Mouse (Mus musculus) limb, embryonic 12.5 days (tissue): ENCODE measurements at regions not wholly inside any gene's neighbourhood (a gene's known extent, or its start where the extent isn't known, plus 50 kb on each side); places are given as distances from the start of the nearest gene placed in this dataset.

ENCODE experiments used
- ATAC-seq: fragments of 200-750 bp; cut with Nextera tagmentation; 2 replicates; pipeline ENCODE4 v1.8.0; 2017; ENCODE audit warnings: low read depth, moderate TSS enrichment; ENCODE audit not compliant: insufficient number of reproducible peaks, insufficient read depth, low FRiP score, low TSS enrichment
- H3K27ac ChIP-seq: fragments of 300-500 bp; sonication (generic); 2 replicates; pipeline ENCODE4 v1.5.1; 2016; ENCODE audit warnings: mild to moderate bottlenecking, moderate library complexity
- H3K27me3 ChIP-seq: fragments of 300-500 bp; sonication (generic); 2 replicates; pipeline ENCODE4 v1.6.1; 2016; ENCODE audit warnings: mild to moderate bottlenecking, moderate library complexity
- H3K36me3 ChIP-seq: fragments of 300-500 bp; sonication (generic); 2 replicates; pipeline ENCODE4 v1.6.1; 2016; ENCODE audit warnings: mild to moderate bottlenecking, moderate library complexity
- H3K4me1 ChIP-seq: fragments of 300-500 bp; sonication (generic); replicated peaks from 2 replicates; pipeline ENCODE4 v1.6.1; 2016
- H3K4me2 ChIP-seq: fragments of 300-500 bp; sonication (generic); 2 replicates; pipeline ENCODE4 v1.6.1; 2016; ENCODE audit warnings: mild to moderate bottlenecking, moderate library complexity
- H3K4me3 ChIP-seq: fragments of 300-500 bp; sonication (generic); replicated peaks from 2 replicates; pipeline ENCODE4 v1.5.1; 2016; ENCODE audit warnings: mild to moderate bottlenecking
- H3K9ac ChIP-seq: fragments of 300-500 bp; sonication (generic); replicated peaks from 2 replicates; pipeline ENCODE4 v1.6.1; 2016; ENCODE audit warnings: mild to moderate bottlenecking, moderate library complexity
- H3K9me3 ChIP-seq: fragments of 300-500 bp; sonication (generic); 2 replicates; pipeline ENCODE4 v1.6.1; 2016; ENCODE audit warnings: mild to moderate bottlenecking, moderate library complexity
- WGBS: fragments of 180-500 bp; shearing (Covaris S2); methylation state at CpG from one replicate; pipeline ENCODE4 v1.1.7; 2016; 5-methylcytosine and 5-hydroxymethylcytosine counted together

DNA sequence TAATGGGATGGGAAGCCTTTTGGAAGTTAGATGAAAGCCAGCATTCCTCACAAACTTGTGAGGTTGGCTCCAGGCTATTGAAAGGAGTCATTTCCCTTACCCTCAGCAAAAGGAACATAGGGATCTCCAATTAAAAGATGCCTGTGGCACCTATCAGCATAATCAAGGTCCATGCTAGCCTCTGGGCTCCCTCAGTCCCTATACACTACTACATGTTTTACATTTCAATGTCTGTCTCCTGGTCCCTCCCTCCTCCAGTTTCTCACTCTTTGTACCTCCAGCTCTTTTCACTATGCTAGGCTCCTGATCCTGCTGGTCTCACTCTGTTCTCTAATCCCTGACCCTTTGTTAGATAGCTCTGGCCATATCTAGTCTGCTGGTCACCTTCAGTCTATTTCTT is 790.6 kb downstream of the Defb40 start:
- Histone ChIP-seq H3K27me3 (no peaks in the 10 kb centered on the region), H3K27ac (no peak overlapping the region), H3K9me3 (no peaks in the 10 kb centered on the region), H3K4me1 (no peaks in the 10 kb centered on the region), H3K36me3 (no peaks in the 10 kb centered on the region), H3K4me2 (no peak overlapping the region), H3K4me3 (no peak overlapping the region), H3K9ac (no peak overlapping the region)
- no peak for ATAC-seq

GRCm38 (mm10) chr8:18175544-18176092 is 802.4 kb downstream of the Defb40 start:
- Histone ChIP-seq H3K4me2 (no peak overlapping the region), H3K27me3 (no peaks in the 10 kb centered on the region), H3K9me3 (no peaks in the 10 kb centered on the region), H3K9ac (no peak overlapping the region), H3K4me3 (no peak overlapping the region), H3K36me3 (no peaks in the 10 kb centered on the region), H3K4me1 (no peaks in the 10 kb centered on the region), H3K27ac (no peak overlapping the region)
- ATAC-seq, result no peak
- 89% methylated on average over 7 of the region's 7 CpGs for WGBS

- H3K9ac ChIP-seq, result no peak overlapping the region
- no peak for ATAC-seq
- 34% methylated on average over 6 of the region's 6 CpGs for WGBS
- H3K27me3 ChIP-seq, result no peaks in the 10 kb centered on the region
- no peak overlapping the region for H3K4me3 ChIP-seq
- H3K27ac ChIP-seq, result no peak overlapping the region
- H3K4me2 ChIP-seq, result no peak overlapping the region
- no peaks in the 10 kb centered on the region for H3K36me3 ChIP-seq
- H3K9me3 ChIP-seq, result no peaks in the 10 kb centered on the region
- no peaks in the 10 kb centered on the region for H3K4me1 ChIP-seq
Observed at GRCm38 (mm10) chr8:18158619-18159018, 819.4 kb downstream of the Defb40 start.

DNA sequence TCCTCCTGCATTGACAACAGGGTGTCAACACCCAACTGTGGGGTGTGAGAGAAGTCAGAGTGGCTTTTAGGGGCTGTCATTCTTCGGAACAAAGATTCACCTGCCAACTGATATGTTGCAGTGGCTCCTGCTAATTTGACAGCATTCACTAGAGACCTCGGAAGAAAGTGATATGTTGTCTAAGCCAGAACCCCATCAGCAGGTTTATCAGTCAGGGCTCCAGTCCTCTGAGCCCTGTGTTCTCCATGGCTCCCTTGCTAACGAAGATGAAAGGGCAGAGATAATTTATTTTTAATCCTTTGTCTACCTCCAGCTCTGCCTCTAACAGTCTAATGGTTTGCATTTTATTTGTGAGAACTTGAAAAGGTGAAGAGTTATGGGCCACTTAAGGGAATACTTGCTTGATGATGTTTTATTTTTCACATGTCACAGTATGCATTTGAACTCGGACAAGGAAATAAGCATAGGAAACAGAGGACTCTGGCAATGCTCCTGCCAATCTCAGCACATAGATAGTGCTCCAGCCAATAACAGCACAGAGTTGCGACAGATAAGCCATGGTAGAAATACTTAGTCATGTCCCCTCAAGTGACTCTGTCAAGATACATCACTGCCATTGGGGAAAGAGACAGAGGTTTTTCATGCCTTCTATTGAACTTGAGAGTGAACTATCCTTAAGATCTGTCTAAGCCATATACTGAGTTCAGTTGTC is 862.6 kb downstream of the Defb40 start:
- ATAC-seq, result no peak
- Histone ChIP-seq H3K27ac (no peak overlapping the region), H3K4me1 (no peaks in the 10 kb centered on the region), H3K4me3 (no peak overlapping the region), H3K36me3 (no peaks in the 10 kb centered on the region), H3K9me3 (no peaks in the 10 kb centered on the region), H3K4me2 (no peak overlapping the region), H3K9ac (no peak overlapping the region), H3K27me3 (no peaks in the 10 kb centered on the region)
- WGBS, result 62% methylated on average over 5 of the region's 5 CpGs

- no peaks in the 10 kb centered on the region for H3K27me3 ChIP-seq
- H3K36me3 ChIP-seq, result no peaks in the 10 kb centered on the region
- H3K4me2 ChIP-seq, result no peak overlapping the region
- no peak overlapping the region for H3K27ac ChIP-seq
- 68% methylated on average over 5 of the region's 5 CpGs for WGBS
- H3K4me3 ChIP-seq, result no peak overlapping the region
- H3K9ac ChIP-seq, result no peak overlapping the region
- H3K4me1 ChIP-seq, result no peaks in the 10 kb centered on the region
- H3K9me3 ChIP-seq, result no peaks in the 10 kb centered on the region
- ATAC-seq, result no peak
Observed at GRCm38 (mm10) chr8:18113262-18113661, 864.8 kb downstream of the Defb40 start.

- ATAC-seq, result no peak
- Histone ChIP-seq H3K4me2 (no peak overlapping the region), H3K9ac (no peak overlapping the region), H3K4me3 (no peak overlapping the region), H3K27ac (no peak overlapping the region), H3K36me3 (no peaks in the 10 kb centered on the region), H3K9me3 (no peaks in the 10 kb centered on the region), H3K4me1 (no peaks in the 10 kb centered on the region), H3K27me3 (no peaks in the 10 kb centered on the region)
- 87% methylated on average over 2 of the region's 2 CpGs for WGBS
Observed at GRCm38 (mm10) chr8:18109480-18109879, 868.6 kb downstream of the Defb40 start.

DNA sequence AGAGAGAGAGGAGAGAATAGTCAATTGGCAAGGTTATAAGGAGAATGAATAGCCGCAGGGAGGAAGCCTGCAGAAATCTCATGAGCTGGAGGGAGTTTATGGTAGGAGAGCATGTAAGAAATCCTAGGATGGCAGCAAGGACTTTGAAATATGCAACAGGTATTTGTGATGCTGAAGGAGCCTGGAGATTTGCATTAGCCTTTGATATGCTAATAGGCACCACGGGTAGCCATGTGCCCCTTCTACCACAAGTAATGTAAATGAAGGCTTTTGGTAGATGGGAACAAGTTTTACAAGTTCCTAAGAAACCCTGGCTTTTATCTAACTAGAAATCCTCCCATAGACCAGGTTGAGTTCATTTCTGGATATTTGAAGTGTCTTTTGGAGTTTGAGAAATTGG is 871.2 kb downstream of the Defb40 start:
- no peaks in the 10 kb centered on the region for H3K36me3 ChIP-seq
- H3K4me2 ChIP-seq, result no peak overlapping the region
- no peak for ATAC-seq
- no peak overlapping the region for H3K27ac ChIP-seq
- no peak overlapping the region for H3K4me3 ChIP-seq
- no peaks in the 10 kb centered on the region for H3K27me3 ChIP-seq
- H3K9ac ChIP-seq, result no peak overlapping the region
- no peaks in the 10 kb centered on the region for H3K4me1 ChIP-seq
- H3K9me3 ChIP-seq, result no peaks in the 10 kb centered on the region
- 41% methylated on average over 2 of the region's 2 CpGs for WGBS

GRCm38 (mm10) chr8:18065456-18065855 is 912.6 kb downstream of the Defb40 start:
- no peak overlapping the region for H3K27ac ChIP-seq
- no peak overlapping the region for H3K9ac ChIP-seq
- no peak overlapping the region for H3K4me3 ChIP-seq
- WGBS, result 80% methylated on average over 3 of the region's 3 CpGs
- ATAC-seq, result no peak
- no peaks in the 10 kb centered on the region for H3K36me3 ChIP-seq
- no peaks in the 10 kb centered on the region for H3K27me3 ChIP-seq
- H3K4me2 ChIP-seq, result no peak overlapping the region
- no peaks in the 10 kb centered on the region for H3K4me1 ChIP-seq
- no peaks in the 10 kb centered on the region for H3K9me3 ChIP-seq

GRCm38 (mm10) chr8:18059526-18059925 is 918.5 kb downstream of the Defb40 start:
- H3K9me3 ChIP-seq, result no peaks in the 10 kb centered on the region
- H3K4me3 ChIP-seq, result no peak overlapping the region
- no peaks in the 10 kb centered on the region for H3K4me1 ChIP-seq
- ATAC-seq, result no peak
- no peaks in the 10 kb centered on the region for H3K27me3 ChIP-seq
- 90% methylated on average over 2 of the region's 2 CpGs for WGBS
- no peaks in the 10 kb centered on the region for H3K36me3 ChIP-seq
- no peak overlapping the region for H3K9ac ChIP-seq
- no peak overlapping the region for H3K4me2 ChIP-seq
- H3K27ac ChIP-seq, result no peak overlapping the region

DNA sequence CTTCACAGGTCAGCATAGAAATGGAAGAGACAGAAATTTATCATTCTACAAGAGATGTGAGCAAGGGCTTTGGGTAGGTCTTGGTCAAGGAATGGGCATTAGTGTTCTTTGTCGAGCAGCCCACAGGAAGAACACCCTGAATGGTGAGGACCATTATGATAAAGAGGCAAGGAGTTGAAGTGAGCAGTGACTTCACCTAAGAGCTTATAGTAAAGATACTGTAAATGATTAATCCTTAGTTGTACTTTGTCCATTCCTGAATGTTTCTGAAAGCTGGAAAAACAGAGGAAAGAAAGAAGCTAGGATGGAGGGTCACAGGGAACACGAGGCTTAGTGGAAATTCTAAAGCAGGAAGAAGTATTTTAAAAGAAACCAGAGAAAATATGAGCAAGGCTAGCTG is 956.9 kb downstream of the Defb40 start:
- Histone ChIP-seq H3K4me2 (no peak overlapping the region), H3K9me3 (no peaks in the 10 kb centered on the region), H3K27ac (no peak overlapping the region), H3K4me3 (no peak overlapping the region), H3K36me3 (no peaks in the 10 kb centered on the region), H3K27me3 (no peaks in the 10 kb centered on the region), H3K4me1 (no peaks in the 10 kb centered on the region), H3K9ac (no peak overlapping the region)
- 69% methylated on average over 2 of the region's 2 CpGs for WGBS
- no peak for ATAC-seq

GRCm38 (mm10) chr8:18007567-18007966 is 970.5 kb downstream of the Defb40 start:
- WGBS, result 77% methylated on average over 4 of the region's 4 CpGs
- Histone ChIP-seq H3K27me3 (no peaks in the 10 kb centered on the region), H3K4me3 (no peak overlapping the region), H3K4me1 (no peaks in the 10 kb centered on the region), H3K9ac (no peak overlapping the region), H3K4me2 (no peak overlapping the region), H3K27ac (no peak overlapping the region), H3K36me3 (no peaks in the 10 kb centered on the region), H3K9me3 (no peaks in the 10 kb centered on the region)
- no peak for ATAC-seq

DNA sequence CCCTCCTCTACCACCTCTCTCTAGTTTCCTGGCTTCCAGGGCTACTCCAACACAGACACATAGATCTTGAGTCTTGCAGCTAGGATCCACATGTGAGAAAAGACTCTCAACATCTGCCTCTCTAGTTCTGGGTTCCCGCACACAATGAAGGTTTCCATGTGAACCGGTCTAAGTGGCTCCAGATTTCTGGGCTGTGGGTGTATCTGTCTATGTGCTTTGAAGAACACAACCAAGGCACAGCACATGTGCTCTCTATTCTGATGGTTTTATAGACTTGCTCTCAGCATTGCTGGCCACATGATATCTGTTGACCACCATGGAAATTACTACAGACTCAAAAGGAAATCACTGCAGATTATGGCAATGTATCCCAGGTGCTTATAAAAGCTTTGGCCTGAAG is 972.4 kb downstream of the Defb40 start:
- H3K4me1 ChIP-seq, result no peaks in the 10 kb centered on the region
- no peaks in the 10 kb centered on the region for H3K27me3 ChIP-seq
- no peak overlapping the region for H3K4me2 ChIP-seq
- no peaks in the 10 kb centered on the region for H3K36me3 ChIP-seq
- peak; percentile 59; the same call in 1 of the 2 replicates for ATAC-seq
- H3K27ac ChIP-seq, result no peak overlapping the region
- no peak overlapping the region for H3K9ac ChIP-seq
- no peaks in the 10 kb centered on the region for H3K9me3 ChIP-seq
- 43% methylated on average over 2 of the region's 2 CpGs for WGBS
- H3K4me3 ChIP-seq, result no peak overlapping the region
